Mouse (Mus musculus): ENCODE data around the gene Cox10. TPM values are rescaled to one million over a fixed set of nuclear protein-coding genes. Genes with fewer than 3 reads are reported as not detected.

Gene Cox10
- polyA plus RNA-seq, 1 experiment from 2014 or later, result 28.1 TPM

Other genes with a start within 250 kb of the Cox10 start
- gene Hs3st3b1, start 157.2 kb downstream of the Cox10 start, polyA plus RNA-seq (2015; fragmentation: Nextera tagmentation; extraction: Ambion mirVana), result 15.9 and 18.5 TPM in 2 replicates

Data from embryonic facial prominence, embryonic 13.5 days (tissue).